Mouse (Mus musculus): ENCODE results near the gene Iscu. TPM values are rescaled to one million over a fixed set of nuclear protein-coding genes. Genes with fewer than 3 reads are reported as not detected.

The Iscu gene
- polyA plus RNA-seq, 1 experiment from 2014 or later, result 106 TPM

DNA sequence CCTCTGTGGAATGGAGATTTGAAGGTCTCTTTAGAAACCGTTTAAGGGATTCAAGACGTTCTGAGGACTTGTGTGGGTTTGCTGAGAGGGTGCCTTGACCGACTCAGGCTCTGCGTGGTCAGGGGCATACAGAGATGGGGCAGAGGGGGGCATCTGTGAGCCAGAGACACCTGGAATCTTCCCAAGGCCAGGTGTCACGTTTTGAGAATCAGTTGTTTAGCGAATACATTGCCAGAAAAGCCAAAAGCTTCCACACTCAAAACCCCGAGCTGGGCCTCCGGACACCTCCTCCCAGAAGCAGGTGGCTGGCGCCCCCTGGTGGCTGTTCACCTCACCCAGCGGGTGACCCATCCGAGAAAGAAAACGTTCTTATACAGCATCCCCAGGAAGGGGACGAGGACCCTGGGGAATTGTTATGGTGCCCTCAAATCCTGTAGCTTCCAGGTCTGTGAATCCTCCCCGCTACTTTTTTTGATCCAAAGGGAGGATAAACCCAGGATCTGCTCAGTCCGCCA lies 43.1 kb downstream of the Iscu start:
- ATAC-seq (ENCODE audit: insufficient number of reproducible peaks, insufficient read depth, low FRiP score, low read depth), result no peak
- Histone ChIP-seq H3K4me2 (replicated peaks; ENCODE audit: low read depth, low read length) (0 out of 2 replicates have a peak overlapping the region, but pooled peaks have one; percentile 17), H3K4me1 (ENCODE audit: control insufficient read depth, insufficient read depth, low read length) (no peaks in the 10 kb centered on the region), H3K36me3 (ENCODE audit: control insufficient read depth, insufficient read depth, low read length) (no peaks in the 10 kb centered on the region), H3K9ac (replicated peaks; ENCODE audit: low read depth, low read length) (no peak overlapping the region), H3K9me3 (ENCODE audit: control insufficient read depth, low read depth, low read length) (peaks cover 8% of the 10 kb centered on the region; the same call in 1 of the 2 replicates), H3K27me3 (ENCODE audit: control insufficient read depth, insufficient read depth, low read length) (no peaks in the 10 kb centered on the region), H3K27ac (ENCODE audit: low read length) (no peak overlapping the region), H3K4me3 (ENCODE audit: low read depth, low read length) (no peak overlapping the region)
- 11% methylated on average over 15 of the region's 15 CpGs for WGBS

DNA sequence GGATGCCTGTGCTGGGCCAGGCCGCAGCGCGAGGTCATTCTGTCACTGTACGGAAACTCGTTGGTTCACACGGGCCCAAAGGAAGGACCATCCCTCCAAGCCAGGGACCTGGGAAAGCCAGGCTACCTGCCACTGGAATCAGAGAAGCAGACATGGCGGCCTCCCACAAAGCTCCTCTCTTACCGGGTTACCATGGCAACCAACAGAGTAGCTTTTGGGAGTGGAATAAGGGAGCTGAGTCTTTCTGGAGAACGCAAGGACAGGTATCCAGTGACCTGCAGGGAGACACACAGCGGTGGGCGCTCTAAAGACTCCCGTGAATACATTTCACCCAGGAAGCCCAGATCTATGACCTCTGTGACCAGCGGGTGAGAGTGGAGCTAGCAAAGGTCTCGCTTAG lies 46.0 kb downstream of the Iscu start:
- Histone ChIP-seq H3K9ac (replicated peaks; ENCODE audit: low read depth, low read length) (no peak overlapping the region), H3K4me3 (ENCODE audit: low read depth, low read length) (no peak overlapping the region), H3K4me2 (replicated peaks; ENCODE audit: low read depth, low read length) (no peak overlapping the region), H3K27me3 (ENCODE audit: control insufficient read depth, insufficient read depth, low read length) (no peaks in the 10 kb centered on the region), H3K9me3 (ENCODE audit: control insufficient read depth, low read depth, low read length) (no peaks in the 10 kb centered on the region), H3K36me3 (ENCODE audit: control insufficient read depth, insufficient read depth, low read length) (no peaks in the 10 kb centered on the region), H3K27ac (ENCODE audit: low read length) (no peak overlapping the region), H3K4me1 (ENCODE audit: control insufficient read depth, insufficient read depth, low read length) (no peaks in the 10 kb centered on the region)
- 65% methylated on average over 14 of the region's 14 CpGs for WGBS
- ATAC-seq (ENCODE audit: insufficient number of reproducible peaks, insufficient read depth, low FRiP score, low read depth), result no peak

DNA sequence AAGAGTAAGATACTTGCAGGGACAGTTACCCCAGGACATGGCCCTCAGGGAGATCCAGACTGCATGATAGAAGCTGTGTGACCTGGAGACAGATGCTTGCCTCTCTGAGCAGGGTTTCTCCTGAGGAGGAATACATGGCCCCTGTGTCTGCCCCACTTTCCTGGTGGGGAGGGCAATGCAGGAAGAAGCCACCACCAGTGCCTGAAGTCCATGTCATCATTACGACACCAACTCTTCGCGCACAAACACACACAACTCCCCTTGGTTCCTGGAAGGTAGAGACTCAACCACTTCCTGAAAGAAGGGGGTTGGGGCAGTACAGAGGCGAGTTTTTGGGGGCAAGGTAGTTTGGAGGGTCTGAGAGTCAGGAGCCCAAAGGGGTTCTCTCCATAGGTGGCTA lies 51.7 kb downstream of the Iscu start:
- H3K27me3 ChIP-seq (ENCODE audit: control insufficient read depth, insufficient read depth, low read length), result no peaks in the 10 kb centered on the region
- H3K4me2 ChIP-seq (replicated peaks; ENCODE audit: low read depth, low read length), result no peak overlapping the region
- H3K9me3 ChIP-seq (ENCODE audit: control insufficient read depth, low read depth, low read length), result no peaks in the 10 kb centered on the region
- H3K4me3 ChIP-seq (ENCODE audit: low read depth, low read length), result no peak overlapping the region
- no peak for ATAC-seq (ENCODE audit: insufficient number of reproducible peaks, insufficient read depth, low FRiP score, low read depth)
- 80% methylated on average over 4 of the region's 4 CpGs for WGBS
- no peaks in the 10 kb centered on the region for H3K4me1 ChIP-seq (ENCODE audit: control insufficient read depth, insufficient read depth, low read length)
- H3K27ac ChIP-seq (ENCODE audit: low read length), result no peak overlapping the region
- H3K9ac ChIP-seq (replicated peaks; ENCODE audit: low read depth, low read length), result no peak overlapping the region
- H3K36me3 ChIP-seq (ENCODE audit: control insufficient read depth, insufficient read depth, low read length), result no peaks in the 10 kb centered on the region

DNA sequence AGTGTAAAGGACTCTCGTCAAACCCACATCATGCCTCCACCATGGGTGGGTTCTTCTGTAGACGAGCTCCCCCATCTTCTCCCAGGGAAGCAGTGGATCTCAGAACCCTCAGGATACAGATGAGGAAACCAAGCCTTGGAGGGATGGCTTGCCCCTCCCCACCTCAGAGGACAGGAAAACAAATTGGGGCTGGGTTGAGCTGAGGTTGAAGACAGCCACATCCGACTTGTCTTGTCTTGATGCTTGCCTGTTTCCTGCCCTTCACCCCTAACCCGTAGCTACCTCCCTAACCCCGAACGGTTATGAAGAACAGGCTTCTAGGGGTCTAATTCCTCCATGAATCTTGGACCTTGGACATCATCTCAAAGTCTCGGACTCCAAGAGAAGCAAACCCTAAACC lies 53.0 kb downstream of the Iscu start:
- Histone ChIP-seq H3K27ac (ENCODE audit: low read length) (no peak overlapping the region), H3K4me2 (replicated peaks; ENCODE audit: low read depth, low read length) (no peak overlapping the region), H3K9me3 (ENCODE audit: control insufficient read depth, low read depth, low read length) (no peaks in the 10 kb centered on the region), H3K9ac (replicated peaks; ENCODE audit: low read depth, low read length) (no peak overlapping the region), H3K27me3 (ENCODE audit: control insufficient read depth, insufficient read depth, low read length) (no peaks in the 10 kb centered on the region), H3K4me3 (ENCODE audit: low read depth, low read length) (no peak overlapping the region), H3K36me3 (ENCODE audit: control insufficient read depth, insufficient read depth, low read length) (no peaks in the 10 kb centered on the region), H3K4me1 (ENCODE audit: control insufficient read depth, insufficient read depth, low read length) (no peaks in the 10 kb centered on the region)
- ATAC-seq (ENCODE audit: insufficient number of reproducible peaks, insufficient read depth, low FRiP score, low read depth), result no peak
- WGBS, result 73% methylated on average over 7 of the region's 7 CpGs

DNA sequence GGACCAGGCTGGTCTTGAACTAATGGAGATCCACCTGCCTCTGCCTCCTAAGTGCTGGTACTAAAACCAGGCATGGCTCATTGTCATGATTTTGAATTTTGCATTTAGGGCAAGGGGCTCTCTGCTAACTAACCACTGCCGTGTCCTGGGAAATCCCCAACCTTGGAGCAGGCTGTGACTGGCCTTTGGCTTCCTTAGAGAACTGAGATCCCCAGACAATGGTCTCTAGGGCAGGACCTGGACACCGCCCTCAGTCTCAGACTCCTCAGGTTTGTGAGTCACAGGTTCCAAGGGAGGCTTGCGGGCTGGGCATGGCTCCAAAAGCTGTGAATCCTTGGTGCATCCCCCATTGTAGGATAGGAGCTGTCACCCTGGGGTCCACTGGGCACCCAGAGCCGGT lies 54.1 kb downstream of the Iscu start:
- WGBS, result 84% methylated on average over 4 of the region's 4 CpGs
- H3K4me2 ChIP-seq (replicated peaks; ENCODE audit: low read depth, low read length), result no peak overlapping the region
- no peaks in the 10 kb centered on the region for H3K9me3 ChIP-seq (ENCODE audit: control insufficient read depth, low read depth, low read length)
- H3K9ac ChIP-seq (replicated peaks; ENCODE audit: low read depth, low read length), result no peak overlapping the region
- H3K4me3 ChIP-seq (ENCODE audit: low read depth, low read length), result no peak overlapping the region
- H3K27me3 ChIP-seq (ENCODE audit: control insufficient read depth, insufficient read depth, low read length), result no peaks in the 10 kb centered on the region
- no peak for ATAC-seq (ENCODE audit: insufficient number of reproducible peaks, insufficient read depth, low FRiP score, low read depth)
- no peaks in the 10 kb centered on the region for H3K4me1 ChIP-seq (ENCODE audit: control insufficient read depth, insufficient read depth, low read length)
- no peaks in the 10 kb centered on the region for H3K36me3 ChIP-seq (ENCODE audit: control insufficient read depth, insufficient read depth, low read length)
- H3K27ac ChIP-seq (ENCODE audit: low read length), result no peak overlapping the region

Other genes starting within 250 kb of the Iscu start
- 3.6 and 3.7 TPM in 2 replicates for gene Cmklr1, start 122.3 kb upstream of the Iscu start, polyA plus RNA-seq (2014; fragmentation: Nextera tagmentation; extraction: Ambion mirVana)
- gene 1700069L16Rik, start 48.0 kb upstream of the Iscu start, polyA plus RNA-seq (2014; fragmentation: Nextera tagmentation; extraction: Ambion mirVana), result not detected in 2 replicates
- gene Ficd, start 36.9 kb upstream of the Iscu start, polyA plus RNA-seq (2014; fragmentation: Nextera tagmentation; extraction: Ambion mirVana), result 4.1 and 5.7 TPM in 2 replicates
- gene Sart3, start 238 bp upstream of the Iscu start, polyA plus RNA-seq (2014; fragmentation: Nextera tagmentation; extraction: Ambion mirVana), result 30.5 and 34.6 TPM in 2 replicates
- 46.1 and 49.0 TPM in 2 replicates for gene Tmem119, start 27.8 kb downstream of the Iscu start, polyA plus RNA-seq (2014; fragmentation: Nextera tagmentation; extraction: Ambion mirVana)
- 2.9 and 4.5 TPM in 2 replicates for gene Selplg, start 59.9 kb downstream of the Iscu start, polyA plus RNA-seq (2014; fragmentation: Nextera tagmentation; extraction: Ambion mirVana)
- gene Coro1c, start 136.0 kb downstream of the Iscu start, polyA plus RNA-seq (2014; fragmentation: Nextera tagmentation; extraction: Ambion mirVana), result 131 and 145 TPM in 2 replicates
- gene Ssh1, start 221.1 kb downstream of the Iscu start, polyA plus RNA-seq (2014; fragmentation: Nextera tagmentation; extraction: Ambion mirVana), result 22.2 and 25.0 TPM in 2 replicates
- 0.16 and 0.17 TPM in 2 replicates for gene Dao, start 231.0 kb downstream of the Iscu start, polyA plus RNA-seq (2014; fragmentation: Nextera tagmentation; extraction: Ambion mirVana)

All from stomach, embryonic 14.5 days (tissue).